Mouse (Mus musculus): ENCODE data around the gene Gramd1b. TPM values are rescaled to one million over a fixed set of nuclear protein-coding genes. Genes with fewer than 3 reads are reported as not detected.

The Gramd1b gene
- polyA plus RNA-seq, 1 experiment = 0.02 TPM

DNA sequence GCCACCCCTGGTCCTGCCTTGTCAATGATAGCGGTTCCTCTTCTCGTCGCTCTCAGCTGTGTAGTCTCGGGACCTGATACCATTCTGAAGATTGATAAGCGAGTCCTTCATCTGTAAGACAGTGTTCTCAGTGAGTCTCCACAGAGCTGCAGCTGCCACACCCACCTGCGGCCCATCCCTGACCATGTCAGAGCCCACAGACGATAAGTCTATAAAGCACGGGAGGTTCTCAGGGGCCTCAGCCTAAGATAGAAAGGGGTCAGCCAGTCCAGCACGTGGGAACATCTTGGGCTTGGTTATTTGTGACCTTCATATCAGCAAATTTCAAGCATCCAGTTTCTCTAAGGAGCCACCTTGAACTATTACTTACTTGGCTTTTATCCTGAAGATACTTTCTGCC, 233.2 kb downstream of the Gramd1b start:
- no peak for TF ChIP-seq GATA1 (IDR thresholded peaks at IDR 0.05; ENCODE audit: low read length)
- no peak for TF ChIP-seq TAL1 (IDR thresholded peaks at IDR 0.05; ENCODE audit: low read length)
- no peaks in the 10 kb centered on the region for H3K36me3 ChIP-seq (ENCODE audit: control insufficient read depth)

DNA sequence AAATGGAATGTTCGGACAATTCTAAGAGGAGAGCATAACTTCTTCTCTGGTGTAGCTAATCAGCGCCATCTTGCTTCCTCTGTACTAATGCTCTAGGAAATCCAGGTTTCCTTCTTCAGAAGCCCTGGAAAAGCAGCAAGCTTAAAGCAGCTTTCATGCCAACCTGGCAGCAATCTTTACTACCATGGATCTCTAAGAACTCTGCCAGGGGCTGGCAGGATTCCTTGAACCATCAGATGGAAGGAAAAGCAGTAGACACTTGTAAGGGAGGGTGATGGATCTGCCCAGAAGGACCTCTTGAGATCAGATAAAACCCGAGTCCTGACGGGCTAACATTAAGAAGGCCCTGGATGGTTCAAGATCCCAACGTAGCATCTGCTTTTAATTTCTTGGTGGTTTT, 234.9 kb downstream of the Gramd1b start:
- H3K9me3 ChIP-seq (ENCODE audit: control insufficient read depth, low read length) = no peaks in the 10 kb centered on the region
- no peak overlapping the region for H3K4me3 ChIP-seq (replicated peaks)
- no peaks in the 10 kb centered on the region for H3K36me3 ChIP-seq (ENCODE audit: control insufficient read depth)
- TF ChIP-seq GATA1 (IDR thresholded peaks at IDR 0.05; ENCODE audit: low read length) (no peak), TAL1 (IDR thresholded peaks at IDR 0.05; ENCODE audit: low read length) (no peak)
- H3K27me3 ChIP-seq (ENCODE audit: control insufficient read depth) = no peaks in the 10 kb centered on the region
- no peaks in the 10 kb centered on the region for H3K4me1 ChIP-seq (ENCODE audit: control insufficient read depth)

More for the DNA sequence above, 233.2 kb downstream of the Gramd1b start:
- Histone ChIP-seq H3K4me3 (replicated peaks) (no peak overlapping the region), H3K27me3 (ENCODE audit: control insufficient read depth) (no peaks in the 10 kb centered on the region), H3K9me3 (ENCODE audit: control insufficient read depth, low read length) (no peaks in the 10 kb centered on the region), H3K4me1 (ENCODE audit: control insufficient read depth) (no peaks in the 10 kb centered on the region)

DNA sequence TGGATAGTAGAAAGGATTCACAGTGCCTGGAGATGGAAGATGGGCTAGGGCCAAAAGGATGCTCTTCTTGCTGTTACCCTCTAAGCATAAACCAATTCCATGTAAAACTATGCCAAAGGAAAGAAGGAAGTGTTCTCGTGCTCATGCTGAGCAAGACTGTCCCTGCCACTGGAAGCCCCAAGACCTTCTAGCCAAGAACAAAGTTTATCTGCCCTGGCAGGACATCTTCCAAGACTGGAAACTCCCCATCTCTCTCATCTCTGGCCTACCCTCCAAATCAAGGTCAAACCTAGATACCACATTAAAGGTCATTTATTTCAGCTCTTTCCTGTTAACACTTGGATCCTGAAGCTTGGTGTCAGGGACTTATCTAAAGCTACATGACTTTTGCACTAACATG, 236.3 kb downstream of the Gramd1b start:
- no peaks in the 10 kb centered on the region for H3K9me3 ChIP-seq (ENCODE audit: control insufficient read depth, low read length)

DNA sequence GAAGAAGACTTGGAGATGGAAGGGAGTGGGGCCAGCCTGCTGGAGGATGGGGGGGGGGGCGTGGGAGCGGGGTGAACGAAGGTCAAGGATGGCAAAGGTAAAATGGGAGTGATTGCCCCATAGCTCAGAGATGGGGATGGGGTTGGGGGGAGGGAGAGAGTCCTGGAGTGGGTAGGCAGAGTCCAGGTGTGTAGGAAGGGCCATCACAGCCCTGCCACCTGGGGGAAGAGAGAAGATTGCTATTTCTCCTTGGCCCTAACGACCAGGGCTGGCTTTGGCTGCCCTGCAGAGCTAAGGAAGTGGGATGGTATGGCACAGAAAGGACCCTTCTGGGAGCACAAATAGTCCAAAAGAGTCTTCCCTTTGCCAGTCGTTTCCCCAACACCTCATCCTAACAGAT, 237.0 kb downstream of the Gramd1b start:
- TF ChIP-seq GATA1 (IDR thresholded peaks at IDR 0.05; ENCODE audit: low read length) (no peak), TAL1 (IDR thresholded peaks at IDR 0.05; ENCODE audit: low read length) (no peak)
- Histone ChIP-seq H3K4me3 (replicated peaks) (no peak overlapping the region), H3K4me1 (ENCODE audit: control insufficient read depth) (no peaks in the 10 kb centered on the region), H3K36me3 (ENCODE audit: control insufficient read depth) (no peaks in the 10 kb centered on the region), H3K27me3 (ENCODE audit: control insufficient read depth) (no peaks in the 10 kb centered on the region), H3K9me3 (ENCODE audit: control insufficient read depth, low read length) (no peaks in the 10 kb centered on the region)

More for the DNA sequence above, 236.3 kb downstream of the Gramd1b start:
- Histone ChIP-seq H3K27me3 (ENCODE audit: control insufficient read depth) (no peaks in the 10 kb centered on the region), H3K36me3 (ENCODE audit: control insufficient read depth) (no peaks in the 10 kb centered on the region), H3K4me3 (replicated peaks) (no peak overlapping the region), H3K4me1 (ENCODE audit: control insufficient read depth) (no peaks in the 10 kb centered on the region)
- TF ChIP-seq TAL1 (IDR thresholded peaks at IDR 0.05; ENCODE audit: low read length) (no peak), GATA1 (IDR thresholded peaks at IDR 0.05; ENCODE audit: low read length) (no peak)

DNA sequence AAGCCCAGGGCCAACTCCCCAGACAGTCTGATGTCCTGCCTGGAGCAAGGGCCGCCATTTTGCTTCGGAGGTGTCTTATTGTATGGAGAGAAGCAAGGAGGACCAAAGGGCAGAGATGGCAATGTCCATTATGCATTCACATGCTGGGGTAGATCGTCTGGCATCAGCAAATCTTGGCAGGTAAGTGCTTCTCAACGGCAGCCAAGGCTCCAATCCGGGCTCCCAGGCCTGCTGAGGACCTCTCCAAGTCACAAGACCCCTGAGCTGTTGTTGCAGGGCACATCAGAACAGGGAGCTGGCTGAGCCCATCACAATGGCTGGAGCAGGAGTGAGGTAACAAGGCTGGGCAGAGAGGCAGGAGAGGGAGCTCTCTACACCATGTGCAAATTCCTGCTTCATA, 237.4 kb downstream of the Gramd1b start:
- Histone ChIP-seq H3K4me1 (ENCODE audit: control insufficient read depth) (no peaks in the 10 kb centered on the region), H3K4me3 (replicated peaks) (no peak overlapping the region), H3K27me3 (ENCODE audit: control insufficient read depth) (no peaks in the 10 kb centered on the region)

DNA sequence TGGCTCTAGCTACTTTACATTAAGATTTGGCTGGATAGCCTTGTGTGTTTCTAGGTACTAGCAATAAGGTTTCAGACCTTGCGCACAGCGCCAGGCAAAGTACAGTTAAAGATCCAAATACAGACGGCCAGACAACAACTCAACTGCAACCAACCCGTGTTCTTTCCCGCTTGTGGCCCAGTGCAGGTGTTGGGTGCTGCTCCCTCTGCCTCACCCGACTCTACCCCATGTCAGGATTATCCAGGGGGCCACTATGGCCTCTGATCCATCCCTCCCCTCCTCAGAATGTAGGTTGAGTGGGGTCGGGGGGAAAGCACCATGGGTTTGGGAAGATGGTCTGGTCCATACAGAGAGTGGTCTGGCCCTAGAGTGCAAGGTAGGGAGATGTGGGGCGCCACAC, 237.9 kb downstream of the Gramd1b start:
- H3K4me1 ChIP-seq (ENCODE audit: control insufficient read depth) = no peaks in the 10 kb centered on the region

More for the DNA sequence above, 237.4 kb downstream of the Gramd1b start:
- no peaks in the 10 kb centered on the region for H3K36me3 ChIP-seq (ENCODE audit: control insufficient read depth)
- TF ChIP-seq TAL1 (IDR thresholded peaks at IDR 0.05; ENCODE audit: low read length) = no peak
- TF ChIP-seq GATA1 (IDR thresholded peaks at IDR 0.05; ENCODE audit: low read length) = no peak
- no peaks in the 10 kb centered on the region for H3K9me3 ChIP-seq (ENCODE audit: control insufficient read depth, low read length)

DNA sequence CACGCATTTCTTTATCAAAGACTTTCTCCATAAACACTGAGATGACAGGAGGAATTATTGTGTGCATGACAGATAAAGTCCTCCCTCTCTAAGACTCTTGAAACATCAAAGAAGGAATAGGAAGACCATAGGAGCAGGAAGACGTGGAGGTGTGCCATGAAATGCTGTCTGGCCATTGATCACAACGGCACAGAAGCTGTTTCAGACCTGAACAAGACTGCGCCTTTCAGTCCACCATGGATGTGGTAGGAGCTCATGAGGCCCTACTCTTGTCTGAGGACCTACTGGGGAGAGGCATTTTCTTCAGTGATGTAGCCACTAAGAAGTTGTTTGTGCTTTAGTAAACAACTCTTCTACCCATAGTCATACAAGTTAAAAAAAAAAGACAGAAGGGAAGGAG, 238.7 kb downstream of the Gramd1b start:
- Histone ChIP-seq H3K9me3 (ENCODE audit: control insufficient read depth, low read length) (no peaks in the 10 kb centered on the region), H3K27me3 (ENCODE audit: control insufficient read depth) (no peaks in the 10 kb centered on the region), H3K4me3 (replicated peaks) (no peak overlapping the region), H3K4me1 (ENCODE audit: control insufficient read depth) (no peaks in the 10 kb centered on the region), H3K36me3 (ENCODE audit: control insufficient read depth) (no peaks in the 10 kb centered on the region)
- TF ChIP-seq GATA1 (IDR thresholded peaks at IDR 0.05; ENCODE audit: low read length) = no peak
- TF ChIP-seq TAL1 (IDR thresholded peaks at IDR 0.05; ENCODE audit: low read length) = no peak

More for the DNA sequence above, 237.9 kb downstream of the Gramd1b start:
- TF ChIP-seq GATA1 (IDR thresholded peaks at IDR 0.05; ENCODE audit: low read length) = no peak
- no peaks in the 10 kb centered on the region for H3K36me3 ChIP-seq (ENCODE audit: control insufficient read depth)
- H3K4me3 ChIP-seq (replicated peaks) = no peak overlapping the region
- H3K27me3 ChIP-seq (ENCODE audit: control insufficient read depth) = no peaks in the 10 kb centered on the region
- H3K9me3 ChIP-seq (ENCODE audit: control insufficient read depth, low read length) = no peaks in the 10 kb centered on the region

DNA sequence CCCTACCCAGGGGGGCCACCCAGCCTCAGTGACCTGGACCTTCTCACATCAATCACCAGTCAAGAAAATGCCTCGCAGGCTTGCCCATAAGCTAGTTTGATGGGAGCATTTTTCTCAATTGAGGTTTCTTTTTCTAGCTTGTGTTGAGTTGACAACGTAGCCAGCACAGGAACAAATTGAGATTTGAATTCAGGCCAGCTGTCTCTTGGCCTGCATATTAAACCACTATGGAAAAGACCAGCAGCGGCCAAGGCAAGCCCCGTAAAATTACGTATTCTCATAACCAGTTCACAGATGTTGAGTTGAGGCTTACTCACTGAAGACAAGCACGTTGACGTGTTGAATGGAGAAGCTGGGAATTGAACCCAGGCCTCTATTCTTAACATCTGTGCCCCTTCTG, 248.2 kb downstream of the Gramd1b start:
- Histone ChIP-seq H3K27me3 (ENCODE audit: control insufficient read depth) (no peaks in the 10 kb centered on the region), H3K36me3 (ENCODE audit: control insufficient read depth) (no peaks in the 10 kb centered on the region), H3K4me3 (replicated peaks) (no peak overlapping the region), H3K9me3 (ENCODE audit: control insufficient read depth, low read length) (no peaks in the 10 kb centered on the region), H3K4me1 (ENCODE audit: control insufficient read depth) (no peaks in the 10 kb centered on the region)
- TF ChIP-seq TAL1 (IDR thresholded peaks at IDR 0.05; ENCODE audit: low read length) (no peak), GATA1 (IDR thresholded peaks at IDR 0.05; ENCODE audit: low read length) (no peak)

DNA sequence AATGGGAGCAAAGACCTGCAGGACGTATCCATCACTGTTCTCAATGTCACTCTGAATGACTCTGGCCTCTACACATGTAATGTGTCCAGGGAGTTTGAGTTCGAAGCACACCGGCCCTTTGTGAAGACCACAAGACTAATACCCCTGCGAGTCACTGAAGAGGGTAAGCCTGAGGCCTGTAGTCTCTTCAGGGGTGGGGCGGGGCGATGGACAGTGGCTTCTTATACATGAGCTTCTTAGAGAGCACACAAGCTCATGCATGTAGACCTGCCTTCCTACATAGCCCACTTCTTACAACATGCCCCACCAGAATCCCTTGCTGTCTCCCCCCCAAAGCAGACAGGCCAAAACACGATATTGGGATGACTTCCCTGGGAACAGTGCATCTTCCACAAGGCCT, 251.7 kb downstream of the Gramd1b start:
- H3K27me3 ChIP-seq (ENCODE audit: control insufficient read depth) = no peaks in the 10 kb centered on the region
- H3K9me3 ChIP-seq (ENCODE audit: control insufficient read depth, low read length) = no peaks in the 10 kb centered on the region
- H3K36me3 ChIP-seq (ENCODE audit: control insufficient read depth) = no peaks in the 10 kb centered on the region
- no peak overlapping the region for H3K4me3 ChIP-seq (replicated peaks)
- H3K4me1 ChIP-seq (ENCODE audit: control insufficient read depth) = no peaks in the 10 kb centered on the region
- TF ChIP-seq GATA1 (IDR thresholded peaks at IDR 0.05; ENCODE audit: low read length) (no peak), TAL1 (IDR thresholded peaks at IDR 0.05; ENCODE audit: low read length) (no peak)

DNA sequence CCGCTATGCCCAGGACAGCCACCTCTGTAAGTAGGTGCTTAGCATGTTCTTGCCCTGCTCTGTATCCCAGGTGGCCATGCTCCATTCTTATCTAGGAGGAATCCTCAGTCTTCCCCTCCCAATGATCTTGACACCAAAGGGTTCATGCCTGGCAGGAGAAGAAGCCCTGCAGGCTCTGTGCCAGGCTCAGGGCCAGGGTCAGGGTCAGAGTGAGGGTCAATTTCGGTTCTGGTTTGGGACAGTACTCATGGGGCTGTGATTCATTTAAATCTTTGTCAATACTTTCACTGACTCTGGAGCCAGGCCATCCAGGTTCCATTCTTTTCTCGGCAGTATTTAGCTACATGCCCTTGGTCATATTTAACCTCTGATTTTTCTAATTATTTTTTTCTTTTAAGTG, 253.5 kb downstream of the Gramd1b start:
- Histone ChIP-seq H3K4me1 (ENCODE audit: control insufficient read depth) (no peaks in the 10 kb centered on the region), H3K9me3 (ENCODE audit: control insufficient read depth, low read length) (no peaks in the 10 kb centered on the region), H3K4me3 (replicated peaks) (no peak overlapping the region), H3K27me3 (ENCODE audit: control insufficient read depth) (no peaks in the 10 kb centered on the region), H3K36me3 (ENCODE audit: control insufficient read depth) (no peaks in the 10 kb centered on the region)
- TF ChIP-seq TAL1 (IDR thresholded peaks at IDR 0.05; ENCODE audit: low read length) = no peak

Data from erythroblast, embryonic 14.5 days (primary cell).